Mouse (Mus musculus) heart, adult 2 months (tissue): ENCODE data around the gene Defb26. TPM values are rescaled to one million over a fixed set of nuclear protein-coding genes. Genes with fewer than 3 reads are reported as not detected.

Experiments
- DNase-seq, 2 experiments: peaks; one replicate each; pipeline ENCODE4 v3.0.0; 2021
- H3K27ac ChIP-seq: fragments of 200-600 bp; 2 replicates; pipeline ENCODE4 v1.8.1; 2022
- H3K27me3 ChIP-seq: fragments of 200-500 bp; 2 replicates; pipeline ENCODE4 v1.6.1; 2012; ENCODE audit warnings: mild to moderate bottlenecking, low read length, inconsistent platforms, mixed read lengths; ENCODE audit not compliant: control insufficient read depth, insufficient read depth
- H3K36me3 ChIP-seq: fragments of 200-500 bp; 2 replicates; pipeline ENCODE4 v1.6.1; 2012; ENCODE audit warnings: low read length, inconsistent platforms; ENCODE audit not compliant: control insufficient read depth, insufficient read depth
- H3K4me1 ChIP-seq: fragments of 200-500 bp; 2 replicates; pipeline ENCODE4 v1.6.1; 2011; ENCODE audit warnings: low read length; ENCODE audit not compliant: control insufficient read depth, insufficient read depth
- H3K4me3 ChIP-seq: fragments of 200-600 bp; 2 replicates; pipeline ENCODE4 v1.8.1; 2022
- H3K79me2 ChIP-seq: fragments of 200-500 bp; replicated peaks from 2 replicates; pipeline ENCODE4 v1.6.1; 2012; ENCODE audit warnings: mild to moderate bottlenecking, inconsistent platforms, low read length, moderate library complexity, mixed read lengths; ENCODE audit not compliant: control insufficient read depth, insufficient read depth
- H3K9ac ChIP-seq: fragments of 200-500 bp; 2 replicates; pipeline ENCODE4 v1.6.1; 2012; ENCODE audit warnings: low read depth, mild to moderate bottlenecking, control low read depth, inconsistent platforms, low read length, mixed read lengths
- CTCF ChIP-seq: fragments of 200-600 bp; IDR thresholded peaks from 2 replicates; pipeline ENCODE4 v1.8.1; 2022; ENCODE audit warnings: antibody characterized with exemption, mild to moderate bottlenecking, moderate library complexity
- EP300 ChIP-seq: fragments of 200-500 bp; IDR thresholded peaks from 2 replicates; pipeline ENCODE4 v1.6.1; 2011; ENCODE audit warnings: low read depth, low read length, control low read depth; ENCODE audit not compliant: insufficient read depth
- POLR2A ChIP-seq: fragments of 200-500 bp; IDR thresholded peaks from 2 replicates; pipeline ENCODE4 v1.6.1; 2011; ENCODE audit warnings: mild to moderate bottlenecking, low read depth, low read length, control low read depth; ENCODE audit not compliant: insufficient read depth
- WGBS: fragments of 180-500 bp; shearing (Covaris S2); methylation state at CpG from one replicate; pipeline ENCODE4 v1.1.7; 2018; 5-methylcytosine and 5-hydroxymethylcytosine counted together
- intact Hi-C: fragments of 180-260 bp; cut with DNase I; formaldehyde crosslinking; loops from one replicate; pipeline ENCODE4 v1.15.1; 2025
- long read RNA-seq: library from polyadenylated mRNA; stranded (forward); transcript quantifications from one replicate; pipeline ENCODE4 v2.0.0, GENCODE M21; 2021
- polyA plus RNA-seq: library from polyadenylated mRNA; depleted of rRNA; stranded (reverse); fragments of >200 nt; gene quantifications from 2 replicates; pipeline ENCODE4 v1.2.3, GENCODE M21; 2012; rRNA removed
- total RNA-seq, 2 experiments: library from RNA; stranded (reverse); gene quantifications; 2 replicates each; pipeline ENCODE4 v1.2.3; 2021

The Defb26 gene
- total RNA-seq (not detected), polyA plus RNA-seq (not detected in 2 replicates)
- long read RNA-seq: 0 reads

DNA sequence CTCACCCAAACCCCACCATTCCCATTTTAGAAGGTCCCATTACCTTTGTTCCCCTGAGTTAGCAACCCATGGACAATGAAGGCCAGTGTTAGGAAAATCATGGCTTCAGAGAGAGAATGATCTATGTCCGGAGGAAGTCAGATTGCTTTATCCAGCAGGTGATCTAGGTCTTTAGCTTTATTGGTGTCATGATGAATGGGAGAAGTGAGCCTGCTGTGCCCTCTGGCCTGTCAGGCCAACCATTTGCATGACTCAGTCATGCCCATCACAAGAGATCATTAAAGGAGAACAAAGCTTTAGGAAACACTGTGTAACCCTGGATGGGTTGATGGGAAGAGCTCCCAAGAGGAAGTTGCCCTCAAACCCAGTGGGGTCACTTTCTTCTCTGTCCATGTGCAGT is at the start of gene Defb26:
Defb26 (minus strand) TSS at position 101 of the 400 bp plus-strand sequence.
- H3K27ac ChIP-seq: no peak within 1 kb of the TSS
- DNase-seq: no peak
- H3K36me3 ChIP-seq: no peaks in the 10 kb centered on the region
- no peaks in the 10 kb centered on the region for H3K4me1 ChIP-seq
- no peak for TF ChIP-seq EP300
- no peak for TF ChIP-seq POLR2A
- TF ChIP-seq CTCF: no peak
- H3K27me3 ChIP-seq: no peaks in the 10 kb centered on the region
- 84% methylated on average over 1 of the region's 1 CpGs for whole genome bisulfite sequencing
- no peak within 1 kb of the TSS for H3K4me3 ChIP-seq
- no peaks in the 10 kb centered on the region for H3K79me2 ChIP-seq
- intact Hi-C loops: no loop called here
- H3K9ac ChIP-seq: no peak within 1 kb of the TSS

DNA sequence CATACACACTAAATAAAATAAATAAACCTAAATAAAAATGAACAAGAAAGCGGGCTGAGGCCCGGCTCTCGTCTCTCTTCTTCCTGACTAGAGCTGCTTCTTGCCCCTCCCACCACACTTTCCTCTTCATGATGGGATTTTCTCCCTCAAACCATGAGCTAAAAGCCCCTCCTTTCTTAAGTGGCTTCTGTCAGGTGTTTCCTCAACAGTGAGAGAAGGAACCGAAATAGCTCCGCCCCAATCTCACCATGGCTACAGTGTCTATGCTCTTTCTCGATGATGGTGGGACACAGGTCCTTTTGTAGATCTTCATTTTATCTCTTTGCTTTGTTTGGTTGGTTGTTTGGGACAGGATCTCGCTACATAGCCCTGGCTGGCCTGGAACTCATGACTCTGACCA is 45.2 kb upstream of the Defb26 start:
- WGBS: 80% methylated on average over 7 of the region's 7 CpGs
- no peak overlapping the region for H3K4me3 ChIP-seq
- intact Hi-C loops: no loop called here
- H3K9ac ChIP-seq: no peak overlapping the region
- H3K79me2 ChIP-seq: no peaks in the 10 kb centered on the region
- TF ChIP-seq CTCF (no peak), POLR2A (no peak), EP300 (no peak)
- H3K4me1 ChIP-seq: no peaks in the 10 kb centered on the region
- no peak for DNase-seq
- no peaks in the 10 kb centered on the region for H3K27me3 ChIP-seq
- H3K27ac ChIP-seq: no peak overlapping the region
- H3K36me3 ChIP-seq: no peaks in the 10 kb centered on the region

DNA sequence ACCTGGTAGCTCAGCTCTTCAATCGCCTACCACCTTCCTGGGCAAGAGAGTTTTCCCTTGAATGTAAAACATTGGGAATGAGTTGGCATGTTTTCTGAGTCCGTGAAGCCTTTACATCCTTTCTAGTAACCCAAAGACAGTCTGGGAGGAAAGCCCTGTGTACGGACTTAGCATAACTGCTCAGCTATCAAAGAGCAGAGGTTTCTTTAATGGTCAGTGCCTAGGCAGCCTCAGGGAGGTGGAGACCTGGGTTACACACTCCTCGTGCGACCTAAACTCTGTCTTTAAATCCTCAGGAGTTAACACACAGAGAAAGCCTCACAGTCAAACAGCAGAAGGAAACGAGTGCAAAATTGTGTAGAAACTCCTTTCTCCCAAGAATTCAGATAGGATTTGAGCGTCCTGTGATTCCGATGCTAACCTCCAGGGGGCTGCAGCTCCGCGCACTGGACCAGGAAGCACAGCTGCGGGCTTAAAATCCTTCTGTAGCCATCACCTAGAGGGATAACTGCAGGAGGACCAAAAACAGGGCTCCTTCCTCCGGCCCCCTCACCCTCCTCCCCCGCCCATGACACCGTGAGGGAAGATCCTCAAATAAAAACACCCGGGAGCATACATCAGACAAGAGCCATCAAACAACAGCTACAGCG is 42.4 kb upstream of the Defb26 start:
- no peak overlapping the region for H3K4me3 ChIP-seq
- no peaks in the 10 kb centered on the region for H3K36me3 ChIP-seq
- H3K9ac ChIP-seq: no peak overlapping the region
- peak; percentile 20 to 65 for DNase-seq
- TF ChIP-seq CTCF (peak; percentile 91), POLR2A (no peak), EP300 (no peak)
- WGBS: 11% methylated on average over 16 of the region's 16 CpGs
- H3K27ac ChIP-seq: no peak overlapping the region
- H3K27me3 ChIP-seq: no peaks in the 10 kb centered on the region
- no peaks in the 10 kb centered on the region for H3K4me1 ChIP-seq
- intact Hi-C loops: loop anchor here (1.0 kb wide), 1 partner anchor 50 kb away; the partner anchor contains the start of gene Defb36
- H3K79me2 ChIP-seq: no peaks in the 10 kb centered on the region

DNA sequence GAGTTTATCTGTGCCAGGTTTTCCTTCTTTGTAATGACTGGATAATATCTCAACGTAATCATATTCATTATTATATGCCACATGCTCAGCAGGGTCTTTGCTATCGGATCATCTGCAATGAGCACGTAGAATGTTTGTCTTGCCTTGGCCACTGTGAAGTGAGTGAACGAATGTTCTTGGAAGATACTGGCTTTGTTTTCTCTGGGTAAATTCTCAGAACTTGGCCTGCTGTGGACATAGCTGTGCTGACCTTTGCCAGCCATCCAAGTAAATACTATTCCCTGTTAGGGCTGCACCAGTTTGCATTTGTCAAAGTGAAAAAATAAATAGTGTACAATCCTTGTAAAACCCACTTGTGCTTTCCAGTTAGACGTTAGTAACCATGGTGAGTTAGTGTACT is 36.6 kb upstream of the Defb26 start:
- Histone ChIP-seq H3K9ac (no peak overlapping the region), H3K36me3 (no peaks in the 10 kb centered on the region), H3K4me1 (no peaks in the 10 kb centered on the region), H3K79me2 (no peaks in the 10 kb centered on the region), H3K27ac (no peak overlapping the region), H3K4me3 (no peak overlapping the region), H3K27me3 (no peaks in the 10 kb centered on the region)
- DNase-seq: no peak
- intact Hi-C loops: no loop called here
- no peak for TF ChIP-seq CTCF
- no peak for TF ChIP-seq EP300
- TF ChIP-seq POLR2A: no peak
- WGBS: 68% methylated on average over 5 of the region's 5 CpGs

DNA sequence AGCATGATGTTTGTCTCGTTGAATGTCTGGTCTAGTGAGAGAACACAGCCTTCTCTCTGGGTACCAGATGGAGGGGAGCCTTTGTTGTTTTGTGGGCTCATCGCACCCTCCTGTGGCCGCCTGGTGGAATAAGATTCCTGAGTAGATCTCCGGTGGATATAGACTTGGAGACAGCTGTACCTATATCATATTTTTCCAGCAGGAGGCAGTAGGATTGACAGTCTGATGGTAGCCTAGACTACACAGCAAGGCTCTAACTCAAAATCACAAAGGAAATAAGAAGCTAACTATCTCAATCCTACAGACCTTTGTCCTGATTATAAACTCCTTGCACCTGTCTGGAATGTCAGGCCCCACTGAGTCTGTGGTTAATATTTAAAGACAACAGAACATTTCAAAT is 33.2 kb upstream of the Defb26 start:
- 27% methylated on average over 4 of the region's 4 CpGs for WGBS
- H3K27ac ChIP-seq: no peak overlapping the region
- no peaks in the 10 kb centered on the region for H3K36me3 ChIP-seq
- H3K4me3 ChIP-seq: no peak overlapping the region
- TF ChIP-seq POLR2A (no peak), CTCF (peak; percentile 49)
- H3K79me2 ChIP-seq: no peaks in the 10 kb centered on the region
- H3K4me1 ChIP-seq: no peaks in the 10 kb centered on the region
- DNase-seq: no peak
- no peaks in the 10 kb centered on the region for H3K27me3 ChIP-seq
- intact Hi-C loops: loop anchor here (5.0 kb wide), 1 partner anchor 92 kb away; no protein-coding TSS in a partner anchor
- H3K9ac ChIP-seq: no peak overlapping the region

DNA sequence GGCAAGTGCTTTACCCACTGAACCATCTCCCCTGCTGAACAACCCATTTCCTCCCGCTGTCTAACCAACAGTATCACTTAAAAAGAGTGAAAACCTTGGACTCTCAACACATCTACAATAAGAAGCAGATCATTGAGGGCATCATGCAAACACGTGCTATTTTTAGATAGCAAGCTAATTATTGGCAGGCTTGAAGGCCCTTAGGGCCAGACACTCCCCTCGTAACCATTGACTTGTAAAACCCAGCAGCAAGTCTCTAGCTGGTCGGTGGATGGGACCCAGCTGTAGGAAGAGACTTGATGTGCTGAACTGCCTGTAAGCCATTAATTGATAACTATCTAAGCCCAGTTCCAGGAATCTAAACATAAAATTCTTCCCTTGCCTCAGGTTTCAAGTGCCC is 32.0 kb upstream of the Defb26 start:
- no peak overlapping the region for H3K9ac ChIP-seq
- 42% methylated on average over 4 of the region's 4 CpGs for WGBS

More for the DNA sequence above, 32.0 kb upstream of the Defb26 start:
- no peaks in the 10 kb centered on the region for H3K27me3 ChIP-seq
- intact Hi-C loops: loop anchor here (5.0 kb wide), 1 partner anchor 91 kb away; no protein-coding TSS in a partner anchor
- no peaks in the 10 kb centered on the region for H3K79me2 ChIP-seq
- H3K4me3 ChIP-seq: no peak overlapping the region
- H3K4me1 ChIP-seq: no peaks in the 10 kb centered on the region
- TF ChIP-seq EP300: no peak
- TF ChIP-seq POLR2A: no peak
- TF ChIP-seq CTCF: no peak
- H3K27ac ChIP-seq: no peak overlapping the region
- DNase-seq: no peak
- no peaks in the 10 kb centered on the region for H3K36me3 ChIP-seq
